Mouse (Mus musculus): Measurements from ENCODE around the gene Flvcr2. TPM values are rescaled to one million over a fixed set of nuclear protein-coding genes. Genes with fewer than 3 reads are reported as not detected.
A peak's percentile ranks its signal among the peaks of the same experiment; 100 is the strongest.

Flvcr2 gene
- total and polyA plus RNA-seq, 2 experiments: 2.8 TPM

DNA sequence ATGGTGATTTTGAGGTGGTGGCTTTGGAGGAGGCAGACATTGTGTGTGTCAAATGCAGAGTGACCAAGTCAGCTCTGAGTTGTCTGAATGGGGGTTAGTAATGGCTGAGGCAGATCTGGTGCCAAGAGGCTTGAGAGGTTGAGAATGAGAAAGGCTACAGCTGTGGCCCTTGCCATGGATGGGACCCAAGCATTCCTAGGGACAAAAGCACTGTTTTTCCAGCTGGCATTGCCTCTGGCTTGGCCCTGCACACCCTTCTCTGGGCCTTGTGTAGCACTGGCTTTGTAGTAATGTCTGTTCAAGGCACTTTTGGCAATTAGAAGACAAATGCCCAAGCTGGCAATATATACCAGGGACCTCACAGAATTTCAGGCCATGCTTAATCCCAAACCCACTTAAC, 64.6 kb downstream of the Flvcr2 start:
- Histone ChIP-seq H3K27me3 (ENCODE audit: control insufficient read depth, insufficient read depth, low read length) (no peaks in the 10 kb centered on the region), H3K4me3 (ENCODE audit: insufficient read depth, low read depth, low read length) (no peak overlapping the region), H3K27ac (replicated peaks; ENCODE audit: insufficient read depth, low read depth, low read length) (no peak overlapping the region), H3K36me3 (ENCODE audit: control insufficient read depth, insufficient read depth, low read length) (peaks cover 16% of the 10 kb centered on the region), H3K79me2 (ENCODE audit: control insufficient read depth, insufficient read depth, low read length) (no peaks in the 10 kb centered on the region), H3K4me1 (ENCODE audit: control insufficient read depth, insufficient read depth, low read length) (peaks cover 10% of the 10 kb centered on the region), H3K9ac (ENCODE audit: low read depth, low read length) (no peak overlapping the region)
- peak; percentile 26 for DNase-seq (ENCODE audit: extremely low read depth, low read depth, low spot score)
- TF ChIP-seq CTCF (IDR thresholded peaks at IDR 0.05; ENCODE audit: low read depth, low read length) (no peak), POLR2A (IDR thresholded peaks at IDR 0.05; ENCODE audit: extremely low read depth, insufficient read depth, low read length) (no peak)

DNA sequence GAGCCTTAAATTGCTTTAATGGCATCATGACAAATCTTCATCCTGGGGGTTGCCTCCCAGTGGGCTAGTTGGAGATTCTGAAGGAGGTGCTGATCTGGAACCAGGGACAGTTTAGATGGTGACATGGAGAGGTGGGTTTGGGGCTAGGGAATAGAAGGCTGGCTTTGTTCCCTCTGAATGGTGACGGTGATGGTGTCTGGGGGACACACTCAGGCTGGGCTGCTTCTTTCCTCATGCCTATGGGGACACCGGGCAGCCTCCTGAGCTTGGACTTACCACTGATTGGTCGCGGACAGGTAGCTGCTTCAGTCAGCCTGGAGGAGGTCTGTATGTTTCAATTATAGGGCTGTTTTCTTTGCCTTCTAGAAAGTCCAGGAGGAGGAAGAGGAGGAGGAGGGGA, 65.3 kb downstream of the Flvcr2 start:
- TF ChIP-seq POLR2A (IDR thresholded peaks at IDR 0.05; ENCODE audit: extremely low read depth, insufficient read depth, low read length) (no peak), CTCF (IDR thresholded peaks at IDR 0.05; ENCODE audit: low read depth, low read length) (no peak)
- no peak overlapping the region for H3K9ac ChIP-seq (ENCODE audit: low read depth, low read length)

DNA sequence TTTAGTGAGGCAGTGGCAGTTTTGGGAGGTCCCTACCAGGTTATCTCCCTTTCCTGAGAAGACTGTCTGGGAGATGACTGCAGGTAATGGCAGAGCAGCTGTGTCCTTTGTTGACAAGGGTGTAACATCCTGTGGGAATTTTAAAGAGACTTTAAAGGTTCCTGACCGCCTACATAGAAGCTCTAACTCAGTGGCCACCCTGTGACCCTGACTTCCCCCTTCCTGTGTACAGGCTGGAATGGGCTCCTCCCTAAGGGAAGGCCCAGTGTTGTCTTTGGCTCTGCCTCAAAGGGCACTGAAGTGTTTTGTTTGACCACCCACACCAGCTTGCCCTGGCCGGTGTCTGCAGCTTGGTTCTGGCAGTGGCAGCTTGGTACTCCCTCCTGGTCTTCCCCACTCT, 67.3 kb downstream of the Flvcr2 start:
- Histone ChIP-seq H3K9ac (ENCODE audit: low read depth, low read length) (no peak overlapping the region), H3K36me3 (ENCODE audit: control insufficient read depth, insufficient read depth, low read length) (peaks cover 26% of the 10 kb centered on the region), H3K79me2 (ENCODE audit: control insufficient read depth, insufficient read depth, low read length) (no peaks in the 10 kb centered on the region), H3K27ac (replicated peaks; ENCODE audit: insufficient read depth, low read depth, low read length) (0 out of 2 replicates have a peak overlapping the region, but pooled peaks have one; percentile 32), H3K4me3 (ENCODE audit: insufficient read depth, low read depth, low read length) (no peak overlapping the region), H3K27me3 (ENCODE audit: control insufficient read depth, insufficient read depth, low read length) (no peaks in the 10 kb centered on the region), H3K4me1 (ENCODE audit: control insufficient read depth, insufficient read depth, low read length) (peaks cover 10% of the 10 kb centered on the region)
- 13% methylated on average over 2 of the region's 2 CpGs for WGBS
- peak; percentile 85 for DNase-seq (ENCODE audit: extremely low read depth, low read depth, low spot score)
- TF ChIP-seq POLR2A (IDR thresholded peaks at IDR 0.05; ENCODE audit: extremely low read depth, insufficient read depth, low read length) (no peak), CTCF (IDR thresholded peaks at IDR 0.05; ENCODE audit: low read depth, low read length) (no peak)

More for the DNA sequence above, 65.3 kb downstream of the Flvcr2 start:
- no peak overlapping the region for H3K27ac ChIP-seq (replicated peaks; ENCODE audit: insufficient read depth, low read depth, low read length)
- 94% methylated on average over 4 of the region's 4 CpGs for WGBS
- no peak for DNase-seq (ENCODE audit: extremely low read depth, low read depth, low spot score)
- peaks cover 10% of the 10 kb centered on the region for H3K4me1 ChIP-seq (ENCODE audit: control insufficient read depth, insufficient read depth, low read length)
- no peak overlapping the region for H3K4me3 ChIP-seq (ENCODE audit: insufficient read depth, low read depth, low read length)
- H3K79me2 ChIP-seq (ENCODE audit: control insufficient read depth, insufficient read depth, low read length): no peaks in the 10 kb centered on the region
- H3K27me3 ChIP-seq (ENCODE audit: control insufficient read depth, insufficient read depth, low read length): no peaks in the 10 kb centered on the region
- peaks cover 23% of the 10 kb centered on the region for H3K36me3 ChIP-seq (ENCODE audit: control insufficient read depth, insufficient read depth, low read length)

DNA sequence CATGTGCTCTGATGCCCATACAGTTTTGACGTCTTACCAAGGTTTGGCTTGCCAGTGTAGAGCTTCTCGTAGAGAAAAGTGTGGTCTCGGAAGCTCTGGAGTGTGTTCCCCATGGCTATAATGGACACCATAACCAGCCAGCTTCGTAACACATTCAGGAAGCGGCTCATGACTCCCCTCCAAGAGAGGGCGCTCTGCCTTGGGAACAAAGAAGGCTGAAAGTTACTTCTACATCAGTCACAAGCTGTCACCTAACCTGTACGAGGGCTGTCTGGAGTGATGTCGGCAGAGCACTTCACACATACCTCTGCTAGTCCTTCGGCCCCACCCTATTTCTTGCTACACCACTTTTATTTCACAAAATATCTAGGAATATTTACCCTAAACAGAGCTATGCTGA, 75.7 kb downstream of the Flvcr2 start:
- DNase-seq (ENCODE audit: extremely low read depth, low read depth, low spot score): no peak
- H3K27ac ChIP-seq (replicated peaks; ENCODE audit: insufficient read depth, low read depth, low read length): no peak overlapping the region
- no peak overlapping the region for H3K9ac ChIP-seq (ENCODE audit: low read depth, low read length)
- WGBS: 74% methylated on average over 9 of the region's 9 CpGs
- H3K36me3 ChIP-seq (ENCODE audit: control insufficient read depth, insufficient read depth, low read length): peaks cover 17% of the 10 kb centered on the region
- TF ChIP-seq CTCF (IDR thresholded peaks at IDR 0.05; ENCODE audit: low read depth, low read length) (no peak), POLR2A (IDR thresholded peaks at IDR 0.05; ENCODE audit: extremely low read depth, insufficient read depth, low read length) (no peak)
- peaks cover 5% of the 10 kb centered on the region; the same call in 1 of the 2 replicates for H3K79me2 ChIP-seq (ENCODE audit: control insufficient read depth, insufficient read depth, low read length)
- no peak overlapping the region for H3K4me3 ChIP-seq (ENCODE audit: insufficient read depth, low read depth, low read length)
- H3K27me3 ChIP-seq (ENCODE audit: control insufficient read depth, insufficient read depth, low read length): no peaks in the 10 kb centered on the region
- peaks cover 5% of the 10 kb centered on the region for H3K4me1 ChIP-seq (ENCODE audit: control insufficient read depth, insufficient read depth, low read length)

DNA sequence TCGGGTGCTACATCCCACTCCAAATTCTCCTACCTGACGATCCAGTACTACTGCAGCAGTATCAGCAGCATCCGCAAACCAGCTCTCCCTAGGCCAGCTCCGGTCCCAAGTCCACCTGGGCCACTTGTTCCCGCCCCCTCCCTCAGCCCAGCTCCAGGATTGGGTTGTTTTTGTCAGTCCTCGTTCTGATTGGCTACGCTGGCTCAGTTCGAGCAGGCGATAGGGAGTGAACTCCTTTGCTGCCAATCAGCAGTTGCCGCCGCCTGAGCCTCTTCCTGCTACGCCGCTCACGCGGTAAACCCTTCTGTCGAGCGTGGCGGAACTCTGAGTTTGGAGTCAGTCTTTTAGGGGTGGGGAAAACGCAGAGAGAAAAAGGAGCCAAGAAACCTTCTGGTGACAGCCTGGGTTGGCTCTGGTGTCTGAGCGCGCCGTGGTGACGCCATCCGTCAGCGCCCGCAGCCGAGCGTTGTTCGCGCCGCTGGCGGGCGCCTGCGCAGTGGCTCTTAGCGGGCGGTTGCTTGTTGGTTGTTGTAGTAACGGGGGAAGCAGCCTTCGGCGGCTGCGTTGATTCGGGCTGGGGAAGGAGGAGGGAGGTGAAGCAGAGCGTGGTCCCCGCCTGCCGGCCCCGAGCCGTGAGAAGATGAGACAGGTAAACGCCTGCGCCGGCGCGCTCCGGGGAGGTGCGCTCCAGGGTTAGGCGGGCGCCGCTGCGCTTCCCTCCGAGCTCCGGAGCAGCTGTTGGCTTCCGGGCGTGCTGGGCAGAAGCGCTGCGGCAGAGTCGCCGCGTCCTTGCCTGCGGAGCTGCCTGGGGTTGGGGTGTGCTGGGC, 78.3 kb downstream of the Flvcr2 start, which contains the start of the genes Erg28 and Ttll5:
Gene Erg28 (minus strand): TSS at position 113 of the 827 bp plus-strand sequence.
Gene Ttll5 (plus strand): TSS at position 222 of the 827 bp plus-strand sequence.
- TF ChIP-seq CTCF (IDR thresholded peaks at IDR 0.05; ENCODE audit: low read depth, low read length) (no peak), POLR2A (IDR thresholded peaks at IDR 0.05; ENCODE audit: extremely low read depth, insufficient read depth, low read length) (peak; percentile 67)
- H3K36me3 ChIP-seq (ENCODE audit: control insufficient read depth, insufficient read depth, low read length): peaks cover 14% of the 10 kb centered on the region
- H3K79me2 ChIP-seq (ENCODE audit: control insufficient read depth, insufficient read depth, low read length): peaks cover 9% of the 10 kb centered on the region; the same call in 1 of the 2 replicates
- H3K4me1 ChIP-seq (ENCODE audit: control insufficient read depth, insufficient read depth, low read length): peaks cover 5% of the 10 kb centered on the region
- peak within 1 kb of the TSS; percentile 77 for H3K9ac ChIP-seq (ENCODE audit: low read depth, low read length)
- peak within 1 kb of the TSS; percentile 85 for H3K27ac ChIP-seq (replicated peaks; ENCODE audit: insufficient read depth, low read depth, low read length)
- peak within 1 kb of the TSS; percentile 85 for H3K4me3 ChIP-seq (ENCODE audit: insufficient read depth, low read depth, low read length)
- no peaks in the 10 kb centered on the region for H3K27me3 ChIP-seq (ENCODE audit: control insufficient read depth, insufficient read depth, low read length)
- DNase-seq (ENCODE audit: extremely low read depth, low read depth, low spot score): peak; percentile 98
- under 1% methylated on average over 66 of the region's 67 CpGs for WGBS

DNA sequence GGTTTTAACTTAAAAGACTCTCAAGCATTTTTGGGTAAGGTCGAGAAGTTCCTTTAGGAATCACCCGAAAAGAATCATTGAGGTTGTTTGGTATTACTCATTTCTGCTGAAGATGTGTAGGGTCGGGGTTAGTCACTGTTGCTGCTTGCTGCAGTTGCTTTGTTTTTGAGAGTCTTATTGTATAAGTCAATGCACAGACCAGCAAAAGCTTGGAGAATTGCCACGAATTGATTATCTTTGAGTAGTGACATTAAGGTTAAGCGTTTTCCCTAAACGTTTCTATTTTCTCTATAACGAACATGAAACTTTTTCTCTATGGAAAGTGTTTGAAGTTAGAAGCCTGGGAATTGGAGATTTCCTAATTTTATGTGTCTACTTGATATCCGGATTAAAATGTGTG, 79.0 kb downstream of the Flvcr2 start:
- H3K27ac ChIP-seq (replicated peaks; ENCODE audit: insufficient read depth, low read depth, low read length): peak overlapping the region; percentile 63
- H3K9ac ChIP-seq (ENCODE audit: low read depth, low read length): peak overlapping the region; percentile 77
- WGBS: 2% methylated on average over 8 of the region's 8 CpGs
- H3K4me3 ChIP-seq (ENCODE audit: insufficient read depth, low read depth, low read length): peak overlapping the region; percentile 85
- no peaks in the 10 kb centered on the region for H3K27me3 ChIP-seq (ENCODE audit: control insufficient read depth, insufficient read depth, low read length)
- H3K36me3 ChIP-seq (ENCODE audit: control insufficient read depth, insufficient read depth, low read length): peaks cover 10% of the 10 kb centered on the region
- H3K79me2 ChIP-seq (ENCODE audit: control insufficient read depth, insufficient read depth, low read length): peaks cover 9% of the 10 kb centered on the region; the same call in 1 of the 2 replicates
- no peak for TF ChIP-seq POLR2A (IDR thresholded peaks at IDR 0.05; ENCODE audit: extremely low read depth, insufficient read depth, low read length)
- TF ChIP-seq CTCF (IDR thresholded peaks at IDR 0.05; ENCODE audit: low read depth, low read length): no peak
- peaks cover 5% of the 10 kb centered on the region for H3K4me1 ChIP-seq (ENCODE audit: control insufficient read depth, insufficient read depth, low read length)
- peak; percentile 52 for DNase-seq (ENCODE audit: extremely low read depth, low read depth, low spot score)

Measured in liver, adult 2 months (tissue).